Mouse (Mus musculus) heart, postnatal 36 days (tissue): ENCODE measurements at regions not wholly inside any gene's neighbourhood (a gene's known extent, or its start where the extent isn't known, plus 50 kb on each side); places are given as distances from the start of the nearest gene placed in this dataset.

Experiments
- DNase-seq, 2 experiments: peaks; one replicate each; pipeline ENCODE4 v3.0.0; 2021 to 2022
- intact Hi-C: fragments of 180-260 bp; cut with DNase I; formaldehyde crosslinking; loops from one replicate; pipeline ENCODE4 v1.15.1; 2025

DNA sequence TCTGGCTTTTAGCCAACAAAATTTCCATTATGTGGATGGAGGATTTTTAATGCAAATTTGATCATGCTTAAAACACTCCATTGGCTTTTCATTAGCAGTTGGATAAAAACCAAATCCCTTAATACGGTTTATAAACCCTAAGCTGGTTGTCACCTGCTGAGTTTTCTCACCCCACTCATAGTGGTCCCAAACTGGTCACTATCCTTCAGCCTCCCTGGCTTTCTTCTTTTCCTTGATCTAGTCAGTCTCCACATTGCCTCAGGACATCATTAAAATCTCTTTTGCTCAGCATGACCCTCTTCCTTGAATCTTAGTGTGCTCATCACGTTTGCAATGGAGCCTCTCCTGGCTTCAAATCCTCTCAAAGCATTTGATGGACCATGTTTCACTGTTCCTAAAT is 340.9 kb upstream of the Cntn3 start:
- DNase-seq: no peak
- intact Hi-C loops: no loop called here

DNA sequence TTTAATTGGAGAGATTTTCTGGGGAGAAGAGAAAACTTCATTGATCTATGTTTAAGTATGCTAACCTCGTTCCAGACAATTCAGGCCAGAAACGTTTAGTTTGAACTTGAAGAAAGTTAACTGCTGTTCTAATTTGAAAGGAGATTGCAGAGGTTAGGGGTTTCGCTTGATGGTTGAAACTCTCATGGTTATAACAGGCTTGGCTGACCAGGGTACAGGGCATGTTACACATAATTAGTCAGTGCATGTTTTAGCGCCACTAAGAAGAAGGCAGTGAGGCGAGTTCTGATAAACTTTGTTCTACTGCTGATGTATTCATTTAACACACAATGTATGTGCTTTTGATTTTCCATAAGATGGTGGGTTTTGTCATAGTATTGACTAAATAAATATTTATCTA is 331.1 kb upstream of the Cntn3 start:
- intact Hi-C loops: loop anchor here (10.0 kb wide), 1 partner anchor 259 kb away; no protein-coding TSS in a partner anchor
- DNase-seq: no peak

DNA sequence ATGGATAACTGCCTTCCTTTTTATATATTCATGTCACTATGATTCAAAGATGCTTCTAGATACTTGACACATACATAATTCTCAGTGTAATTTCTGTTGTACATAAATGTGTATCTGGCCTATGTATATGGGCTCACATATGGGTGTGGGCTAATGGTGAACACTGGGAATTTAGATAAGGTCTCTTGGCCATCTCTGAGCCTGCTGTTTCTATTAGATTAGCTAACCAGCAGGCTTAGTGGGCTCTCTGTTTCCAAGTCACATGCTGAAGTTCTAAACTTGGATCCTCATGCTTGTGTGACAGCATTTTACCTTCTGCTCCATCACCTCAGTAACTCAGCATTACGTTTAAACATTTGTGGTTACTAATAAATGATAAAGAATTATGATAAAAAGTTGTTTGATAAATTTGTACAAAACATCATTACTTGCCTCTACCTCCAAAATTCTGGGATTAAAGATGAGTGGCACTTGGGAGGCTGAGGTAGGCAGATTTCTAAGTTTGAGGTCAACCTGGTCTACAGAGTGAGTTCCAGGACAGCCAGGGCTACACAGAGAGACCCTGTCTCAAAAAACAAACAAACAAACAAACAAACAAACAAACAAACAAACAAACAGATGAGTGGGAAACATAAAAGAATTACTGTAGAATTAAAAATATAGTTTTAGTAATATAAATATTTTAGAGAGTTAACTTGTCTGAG is 327.7 kb upstream of the Cntn3 start:
- intact Hi-C loops: loop anchor here (10.0 kb wide), 1 partner anchor 256 kb away; no protein-coding TSS in a partner anchor
- DNase-seq: no peak

DNA sequence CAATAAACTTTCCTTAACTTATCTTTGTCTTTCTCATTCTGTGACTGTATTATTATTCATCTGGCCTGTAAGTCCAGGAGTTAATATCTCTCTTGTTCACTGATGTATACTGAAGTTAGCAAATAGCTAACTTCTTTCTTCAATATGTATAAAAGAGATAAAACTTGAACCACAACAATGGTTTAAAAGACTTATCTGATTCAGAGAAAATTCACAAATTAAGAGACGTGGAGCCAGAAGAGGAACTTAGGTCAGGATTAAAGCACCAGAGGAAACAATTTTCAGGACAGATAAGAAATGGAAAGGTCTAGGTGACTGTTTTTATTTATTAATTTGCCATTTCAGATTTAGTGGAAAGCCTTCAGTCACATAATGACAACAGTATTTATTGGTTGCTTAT is 295.5 kb upstream of the Cntn3 start:
- DNase-seq: no peak
- intact Hi-C loops: no loop called here

DNA sequence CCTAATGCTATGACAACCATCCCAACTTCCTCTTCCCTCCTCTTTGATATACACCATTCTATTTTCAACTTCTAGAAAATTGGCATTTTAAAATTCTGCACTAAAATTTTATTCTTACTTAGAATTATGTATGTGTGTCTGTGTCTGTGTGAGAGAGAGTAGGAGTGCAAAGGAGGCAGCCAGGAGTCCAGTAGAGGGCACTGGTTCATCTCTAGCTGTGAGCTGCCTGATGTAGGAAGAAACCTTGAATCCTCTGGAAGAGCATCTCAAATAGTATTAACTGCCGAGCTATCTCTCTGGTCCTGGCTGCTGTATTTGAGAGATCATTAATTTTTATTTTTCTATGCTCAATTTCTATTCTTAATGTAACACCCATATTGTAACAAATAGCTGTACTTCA is 271.6 kb upstream of the Cntn3 start:
- DNase-seq: no peak
- intact Hi-C loops: no loop called here

DNA sequence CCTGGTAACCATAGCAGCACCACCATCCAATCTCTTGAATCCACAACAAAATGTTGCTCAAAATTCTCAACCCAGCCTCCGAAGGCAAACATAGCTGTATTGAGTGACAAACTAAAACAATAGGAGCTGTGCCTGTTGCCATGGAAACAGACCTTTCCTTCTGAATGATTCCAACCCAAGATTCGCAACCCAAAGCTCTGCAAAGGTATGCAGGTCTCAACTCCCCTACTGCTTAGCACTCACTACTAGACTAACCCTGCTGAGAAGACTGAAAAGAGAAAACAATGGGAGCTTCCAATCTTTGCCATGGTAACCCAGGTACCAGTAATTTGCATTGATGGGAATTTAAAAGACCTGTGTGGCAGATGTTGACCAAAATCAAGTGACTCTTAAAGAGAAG is 260.2 kb upstream of the Cntn3 start:
- no peak for DNase-seq
- intact Hi-C loops: no loop called here
